Mouse (Mus musculus): Measurements from ENCODE around the gene Gnaz. TPM values are rescaled to one million over a fixed set of nuclear protein-coding genes. Genes with fewer than 3 reads are reported as not detected.

Gnaz gene
- polyA plus RNA-seq, 1 experiment from 2014 or later, result 5.6 TPM

GRCm38 (mm10) chr10:74967651-74968267 is 782 bp downstream of the Gnaz start:
- in situ Hi-C loops (cut with MboI; ENCODE audit: low pct_unique_long_range_greater_than_20kb), result no loop called here
- POLR2A ChIA-PET, result no interaction called here
- H3K27me3 ChIP-seq, result peaks cover 18% of the 10 kb centered on the region
- CTCF ChIA-PET, result no interaction called here
- ATAC-seq, result no peak
- DNase-seq (ENCODE audit: low read depth, low spot score), result no peak
- no peak for TF ChIP-seq CTCF (IDR thresholded peaks at IDR 0.05)

DNA sequence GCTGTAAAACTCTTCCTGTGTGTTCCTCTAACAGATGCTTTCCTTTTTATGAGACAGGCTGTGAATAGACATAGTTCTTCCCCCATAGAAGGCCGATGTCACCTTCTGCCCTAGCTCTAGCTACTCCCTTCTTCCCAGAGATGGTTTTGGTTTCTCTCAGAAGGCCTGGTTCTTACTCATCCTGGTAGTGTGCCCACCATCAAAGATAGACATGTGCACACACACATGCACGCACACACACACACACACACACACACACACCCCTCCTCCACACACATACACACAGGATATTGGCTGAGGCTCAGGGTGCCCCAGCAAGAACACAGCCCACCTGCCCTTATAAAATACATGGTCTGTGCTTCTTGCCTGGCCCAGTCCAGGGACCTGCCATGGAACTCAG is 2.3 kb downstream of the Gnaz start:
- no peak for DNase-seq (ENCODE audit: low read depth, low spot score)
- in situ Hi-C loops (cut with MboI; ENCODE audit: low pct_unique_long_range_greater_than_20kb), result no loop called here
- TF ChIP-seq CTCF (IDR thresholded peaks at IDR 0.05), result no peak
- ChIA-PET CTCF (no interaction called here), POLR2A (no interaction called here)
- peaks cover 8% of the 10 kb centered on the region for H3K27me3 ChIP-seq
- ATAC-seq, result no peak

- ATAC-seq, result no peak
- in situ Hi-C loops (cut with MboI; ENCODE audit: low pct_unique_long_range_greater_than_20kb), result no loop called here
- CTCF ChIA-PET, result no interaction called here
These were observed 6.0 kb downstream of the Gnaz start for GRCm38 (mm10) chr10:74973026-74973425.

DNA sequence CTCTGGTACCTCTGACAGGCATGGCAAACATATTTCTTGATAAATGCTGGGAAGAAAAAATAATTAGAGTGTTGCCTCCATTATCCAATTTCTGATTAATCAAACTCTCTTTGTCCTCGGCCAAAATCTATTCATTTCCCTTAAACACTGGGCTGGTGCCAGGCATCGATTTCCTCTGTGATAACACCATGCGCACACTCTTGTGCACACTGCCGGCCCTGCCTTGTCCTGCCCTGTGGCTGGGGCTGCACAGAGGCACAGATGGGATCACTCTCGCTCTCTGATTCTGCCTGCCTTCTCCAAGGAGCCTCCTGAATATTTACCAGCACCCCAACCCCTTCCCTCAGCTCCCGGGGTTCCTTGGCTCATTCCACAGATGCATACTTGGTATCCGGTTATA is 8.6 kb downstream of the Gnaz start:
- ChIA-PET CTCF (no interaction called here), POLR2A (no interaction called here)
- TF ChIP-seq CTCF (IDR thresholded peaks at IDR 0.05), result no peak
- H3K27me3 ChIP-seq, result no peaks in the 10 kb centered on the region
- ATAC-seq, result no peak
- DNase-seq (ENCODE audit: low read depth, low spot score), result no peak
- in situ Hi-C loops (cut with MboI; ENCODE audit: low pct_unique_long_range_greater_than_20kb), result no loop called here

More at GRCm38 (mm10) chr10:74973026-74973425, 6.0 kb downstream of the Gnaz start:
- no peak for TF ChIP-seq CTCF (IDR thresholded peaks at IDR 0.05)
- no peak for DNase-seq (ENCODE audit: low read depth, low spot score)
- no peaks in the 10 kb centered on the region for H3K27me3 ChIP-seq
- POLR2A ChIA-PET, result no interaction called here

GRCm38 (mm10) chr10:74976429-74976828 is 9.5 kb downstream of the Gnaz start:
- POLR2A ChIA-PET, result no interaction called here
- CTCF ChIA-PET, result interaction anchor here (1.4 kb wide), 1 partner anchor 10 kb away, joined by 3 read pairs; no protein-coding TSS in a partner anchor
- in situ Hi-C loops (cut with MboI; ENCODE audit: low pct_unique_long_range_greater_than_20kb), result no loop called here
- no peak for ATAC-seq
- no peak for DNase-seq (ENCODE audit: low read depth, low spot score)
- no peaks in the 10 kb centered on the region for H3K27me3 ChIP-seq
- no peak for TF ChIP-seq CTCF (IDR thresholded peaks at IDR 0.05)

DNA sequence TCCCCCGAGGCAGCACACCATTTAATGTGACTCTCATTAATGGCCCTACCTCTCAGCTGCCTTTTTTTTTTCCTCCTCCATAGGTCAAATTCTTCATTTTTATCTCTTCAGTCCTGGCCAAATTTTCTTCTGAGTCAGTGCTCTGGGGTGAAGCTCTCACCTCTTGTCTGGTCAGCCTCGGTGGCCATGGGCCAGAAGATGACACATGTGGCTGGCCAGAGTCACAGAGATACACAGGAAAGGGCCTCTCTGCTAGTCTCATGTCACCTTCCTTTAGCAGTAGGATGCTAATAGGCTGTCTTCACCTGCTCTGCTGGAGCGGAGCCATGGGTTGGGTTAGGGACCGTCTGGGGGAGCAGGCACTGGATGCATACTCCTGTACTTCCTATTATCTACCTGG is 11.1 kb downstream of the Gnaz start:
- ChIA-PET POLR2A (no interaction called here), CTCF (no interaction called here)
- no peak for DNase-seq (ENCODE audit: low read depth, low spot score)
- no peak for TF ChIP-seq CTCF (IDR thresholded peaks at IDR 0.05)
- ATAC-seq, result peak; percentile 61
- no peaks in the 10 kb centered on the region for H3K27me3 ChIP-seq
- in situ Hi-C loops (cut with MboI; ENCODE audit: low pct_unique_long_range_greater_than_20kb), result no loop called here

DNA sequence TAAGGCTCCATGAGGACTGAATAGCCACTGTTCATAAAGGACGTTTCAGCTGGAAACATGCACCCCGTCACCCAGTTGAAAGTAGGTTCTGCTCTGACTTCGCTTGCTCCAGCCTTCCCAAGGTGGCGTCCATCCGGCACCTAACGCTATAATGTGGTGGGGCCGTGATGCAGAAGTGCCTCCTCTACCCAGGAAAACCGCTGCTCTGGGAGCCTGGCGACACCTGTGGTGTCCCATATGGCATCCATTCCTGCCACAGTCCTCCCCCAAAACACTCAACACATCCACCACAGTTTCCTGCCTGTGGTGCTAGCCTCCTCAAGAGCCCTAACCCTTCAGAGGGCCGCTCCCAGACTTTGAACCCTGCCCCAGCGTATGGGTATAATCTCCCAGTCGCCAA is 14.2 kb downstream of the Gnaz start:
- H3K27me3 ChIP-seq, result no peaks in the 10 kb centered on the region
- in situ Hi-C loops (cut with MboI; ENCODE audit: low pct_unique_long_range_greater_than_20kb), result no loop called here
- ATAC-seq (no peak), DNase-seq (ENCODE audit: low read depth, low spot score) (no peak)
- CTCF ChIA-PET, result no interaction called here
- POLR2A ChIA-PET, result no interaction called here
- no peak for TF ChIP-seq CTCF (IDR thresholded peaks at IDR 0.05)

- in situ Hi-C loops (cut with MboI; ENCODE audit: low pct_unique_long_range_greater_than_20kb), result no loop called here
- ChIA-PET POLR2A (no interaction called here), CTCF (interaction anchor here (1.2 kb wide), 1 partner anchor 28 kb away, joined by 5 read pairs; no protein-coding TSS in a partner anchor)
- ATAC-seq, result no peak
- no peaks in the 10 kb centered on the region for H3K27me3 ChIP-seq
- no peak for DNase-seq (ENCODE audit: low read depth, low spot score)
- TF ChIP-seq CTCF (IDR thresholded peaks at IDR 0.05), result no peak
These were observed 16.2 kb downstream of the Gnaz start for GRCm38 (mm10) chr10:74983176-74983575.

- CTCF ChIA-PET, result no interaction called here
- ATAC-seq, result no peak
- POLR2A ChIA-PET, result no interaction called here
These were observed 20.9 kb downstream of the Gnaz start for GRCm38 (mm10) chr10:74987698-74988470.

GRCm38 (mm10) chr10:74989814-74990213 is 22.8 kb downstream of the Gnaz start:
- no peak for DNase-seq (ENCODE audit: low read depth, low spot score)
- in situ Hi-C loops (cut with MboI; ENCODE audit: low pct_unique_long_range_greater_than_20kb), result no loop called here
- ChIA-PET CTCF (no interaction called here), POLR2A (no interaction called here)
- no peak for TF ChIP-seq CTCF (IDR thresholded peaks at IDR 0.05)
- no peaks in the 10 kb centered on the region for H3K27me3 ChIP-seq
- no peak for ATAC-seq

More at GRCm38 (mm10) chr10:74987698-74988470, 20.9 kb downstream of the Gnaz start:
- in situ Hi-C loops (cut with MboI; ENCODE audit: low pct_unique_long_range_greater_than_20kb), result no loop called here
- no peaks in the 10 kb centered on the region for H3K27me3 ChIP-seq
- TF ChIP-seq CTCF (IDR thresholded peaks at IDR 0.05), result no peak
- DNase-seq (ENCODE audit: low read depth, low spot score), result no peak

DNA sequence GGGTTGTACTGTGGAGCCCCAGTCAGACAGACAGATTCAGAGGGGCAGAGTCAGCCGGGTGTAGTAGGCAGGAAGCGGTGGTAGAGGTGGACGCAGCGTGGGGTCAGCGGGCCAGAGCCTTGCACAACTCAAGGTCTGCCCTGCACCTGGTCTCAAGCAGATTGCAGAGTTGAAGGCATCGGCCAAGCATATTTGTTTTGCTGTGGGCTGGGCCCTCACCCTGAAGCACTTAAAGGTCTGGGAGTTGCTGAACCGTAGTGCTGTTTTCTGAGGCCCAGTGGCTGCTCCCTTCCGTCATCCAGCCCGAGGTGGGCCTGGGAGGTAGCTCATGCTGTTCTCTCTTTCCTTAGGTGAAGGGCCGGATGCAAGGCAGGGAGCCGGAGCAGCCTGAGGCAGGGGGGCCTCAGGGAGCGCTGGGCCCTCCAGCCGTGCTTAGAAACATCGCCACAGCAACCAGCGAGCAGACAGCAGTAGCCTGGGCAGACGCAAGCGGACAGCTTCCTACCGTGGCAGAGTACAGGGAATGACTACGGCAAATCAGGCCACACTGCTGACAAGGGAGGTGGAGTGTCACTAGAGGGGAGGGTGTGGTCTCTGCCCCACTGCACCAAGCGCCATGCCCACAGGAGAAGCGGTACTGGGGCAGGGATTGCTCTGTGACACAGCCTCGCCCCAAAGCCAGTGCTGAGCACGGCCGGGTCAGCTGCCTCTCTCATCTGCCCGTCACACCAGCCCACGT is 23.8 kb downstream of the Gnaz start:
- in situ Hi-C loops (cut with MboI; ENCODE audit: low pct_unique_long_range_greater_than_20kb), result no loop called here
- no peak for ATAC-seq
- ChIA-PET CTCF (no interaction called here), POLR2A (no interaction called here)
- H3K27me3 ChIP-seq, result no peaks in the 10 kb centered on the region
- DNase-seq (ENCODE audit: low read depth, low spot score), result no peak
- no peak for TF ChIP-seq CTCF (IDR thresholded peaks at IDR 0.05)
